Mouse (Mus musculus) B cell, adult 62 days (primary cell): ENCODE measurements around the gene Tada2a. TPM values are rescaled to one million over a fixed set of nuclear protein-coding genes. Genes with fewer than 3 reads are reported as not detected.

ENCODE experiments used
- total RNA-seq: library from RNA; stranded (reverse); gene quantifications from 4 replicates; pipeline ENCODE4 v1.2.4, GENCODE M21; 2023

Tada2a gene
- total RNA-seq = 6.6 to 10.5 TPM (median 8.2 TPM) in 4 replicates

GRCm38 (mm10) chr11:84128943-84129798 lies at the start of gene Tada2a, which contains the start of gene Acaca:
TSS of gene Tada2a (minus strand) at chr11:84129600.
TSS of gene Acaca (plus strand) at chr11:84129672.

GRCm38 (mm10) chr11:84167046-84167526 lies 37.7 kb upstream of the Tada2a start, which contains the start of gene Gm11437:
TSS of gene Gm11437 (minus strand) at chr11:84167476.

DNA sequence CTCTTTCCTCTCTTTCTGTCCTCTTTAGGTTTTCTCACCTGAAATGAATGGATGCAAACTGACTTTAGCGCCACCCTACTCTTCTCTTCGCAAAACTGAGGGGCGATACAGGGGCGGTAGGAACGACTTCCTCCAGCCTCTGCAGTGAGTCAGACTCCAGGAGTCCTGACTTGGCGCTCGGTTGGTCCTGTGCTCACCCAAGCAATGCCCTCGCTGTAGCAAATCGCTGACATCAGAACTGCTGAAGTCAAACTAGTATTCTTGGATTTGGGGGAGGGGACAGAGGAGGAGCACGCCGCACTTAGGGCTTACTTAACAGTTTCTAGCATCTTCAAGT lies 60.4 kb downstream of the Tada2a start, which contains the start of gene Dusp14:
Dusp14 (minus strand) TSS at position 228 of the 337 bp plus-strand sequence.

Other genes starting within 250 kb of the Tada2a start
- gene Ddx52, start 187.5 kb downstream of the Tada2a start, total RNA-seq = 33.2 to 38.1 TPM (median 37.4 TPM) in 4 replicates
- gene Synrg, start 165.2 kb downstream of the Tada2a start, total RNA-seq = 67.3 to 86.0 TPM (median 71.4 TPM) in 4 replicates
- 0.57 to 1.5 TPM (median 1.1 TPM) in 3 of 4 replicates, not detected in the other for gene Dusp14, start 60.3 kb downstream of the Tada2a start, total RNA-seq
- gene Acaca, start 72 bp upstream of the Tada2a start, total RNA-seq = 22.1 to 35.1 TPM (median 33.1 TPM) in 4 replicates
- gene Gm11437, start 37.9 kb upstream of the Tada2a start, total RNA-seq = not detected in 4 replicates